Mouse (Mus musculus) cerebellum, postnatal 25 days (tissue): ENCODE results near the gene Wdtc1.

Experiments
- DNase-seq, 2 experiments: peaks; one replicate each; pipeline ENCODE4 v3.0.0; 2021; ENCODE audit warnings: mixed read lengths in 2 of 2

The Wdtc1 gene

DNA sequence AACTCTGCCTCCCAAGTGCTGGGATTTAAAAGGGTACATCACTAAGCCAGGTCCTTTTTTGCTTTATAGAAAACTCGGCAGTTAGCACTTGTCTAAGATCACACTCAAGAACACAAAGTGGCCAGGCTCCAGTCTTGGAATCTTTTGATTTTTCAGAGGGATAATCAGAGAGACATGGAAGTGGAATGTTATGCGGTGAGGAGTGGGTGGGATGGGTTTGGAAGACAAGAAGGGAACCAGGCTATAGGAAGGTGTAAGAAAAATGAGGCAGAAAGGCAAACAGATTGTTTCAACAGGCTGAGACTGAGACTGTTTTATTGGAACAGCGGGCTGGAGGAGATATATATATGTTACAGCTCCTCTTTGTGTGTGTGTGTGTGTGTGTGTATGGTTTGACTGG is 74.8 kb downstream of the Wdtc1 start:
- DNase-seq: no peak

DNA sequence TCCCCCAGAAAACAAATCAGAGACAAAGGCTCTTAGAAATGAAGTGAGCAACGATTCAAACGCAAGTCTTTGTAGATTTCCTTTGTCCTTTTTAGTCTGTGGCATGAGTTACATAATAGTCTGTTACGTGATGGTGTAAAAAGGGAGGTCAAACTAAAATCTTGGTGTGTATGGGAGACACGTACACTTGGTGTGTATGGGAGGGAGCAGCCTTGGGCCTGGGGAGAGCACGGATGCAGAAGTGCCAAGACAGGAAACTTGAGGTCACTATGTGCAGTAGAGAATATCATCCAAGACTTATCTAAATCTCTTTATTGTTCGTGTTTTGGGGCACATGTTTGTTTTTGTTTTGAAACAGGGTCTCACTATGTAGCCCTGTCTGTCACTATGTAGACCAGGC is 75.2 kb downstream of the Wdtc1 start:
- DNase-seq: peak in 1 of 2 experiments; percentile 18

DNA sequence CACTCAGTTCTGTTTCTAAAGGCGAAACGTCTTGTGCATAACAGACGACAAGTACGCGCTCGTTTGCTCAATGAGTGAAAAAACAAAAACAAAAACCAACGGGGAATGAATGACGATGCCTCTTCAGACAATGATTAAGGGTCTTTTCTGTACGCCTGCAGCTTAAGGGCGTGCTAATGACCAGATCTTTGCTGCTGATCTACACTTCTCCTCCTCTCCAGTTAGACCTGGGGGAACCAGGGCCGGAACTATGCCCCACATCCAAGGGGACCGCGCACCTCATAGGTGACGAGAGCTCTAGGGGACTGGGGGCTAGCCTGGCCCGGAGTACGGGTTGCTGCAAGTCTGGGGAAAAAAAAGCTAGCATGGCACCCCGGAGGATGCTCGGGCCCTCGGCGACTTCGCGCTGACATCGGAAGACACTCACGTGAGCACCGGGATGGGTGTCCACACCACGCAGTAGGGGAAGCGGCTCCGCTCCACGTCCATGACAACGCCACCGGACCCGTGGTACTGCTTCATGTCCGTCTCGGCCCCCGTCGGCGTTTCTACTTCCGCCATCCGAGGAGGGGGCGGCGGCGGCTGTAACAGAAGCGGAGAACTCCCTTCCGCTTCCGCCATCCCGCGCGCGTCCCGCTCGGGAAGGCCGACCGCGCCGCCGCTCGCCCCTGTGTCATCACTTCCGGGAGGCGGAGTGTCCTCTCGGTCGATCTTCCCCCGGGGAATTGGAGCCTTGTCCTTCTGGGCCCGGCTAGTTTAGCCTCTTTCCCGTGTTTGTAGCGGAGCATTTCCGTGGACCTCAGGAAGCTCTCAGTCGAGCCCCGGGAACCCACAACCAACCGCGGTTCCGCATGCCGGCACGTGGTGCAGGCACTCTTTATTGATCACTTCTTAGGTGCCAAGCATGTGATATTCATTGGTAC is 75.9 kb downstream of the Wdtc1 start, which contains the start of gene Tmem222:
Gene Tmem222, minus strand, starts transcription at position 689 of the 923 bp plus-strand sequence.
- peak; percentile 96 to 97 for DNase-seq

- no peak for DNase-seq
Observed at GRCm38 (mm10) chr4:133270929-133271328, 82.4 kb downstream of the Wdtc1 start.

- DNase-seq: no peak
Observed at GRCm38 (mm10) chr4:133269596-133269995, 83.7 kb downstream of the Wdtc1 start.

- DNase-seq: no peak
Observed at GRCm38 (mm10) chr4:133268931-133269330, 84.3 kb downstream of the Wdtc1 start.

GRCm38 (mm10) chr4:133266248-133266880 is 86.9 kb downstream of the Wdtc1 start:
- DNase-seq: no peak

DNA sequence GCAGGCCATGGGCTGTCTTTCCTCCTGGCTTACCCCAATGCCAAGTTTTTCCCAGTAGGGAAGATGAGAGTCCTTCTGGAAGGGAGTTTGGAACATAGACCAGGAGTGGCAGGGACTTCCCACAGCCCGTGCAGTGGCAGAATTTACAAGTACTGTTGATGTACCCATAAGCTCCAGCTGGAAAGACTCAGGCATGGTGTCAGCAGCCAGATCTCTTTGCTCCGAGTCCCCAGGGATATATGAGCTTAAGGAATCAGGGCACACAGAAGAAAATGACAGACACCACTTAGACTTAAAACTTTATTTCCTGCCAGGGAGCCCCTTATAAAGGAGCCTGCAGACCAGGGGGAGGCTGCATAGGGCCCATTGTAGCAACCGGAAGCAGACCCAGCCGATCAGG is 87.5 kb downstream of the Wdtc1 start:
- DNase-seq: no peak

- no peak for DNase-seq
Observed at GRCm38 (mm10) chr4:133265297-133265696, 88.0 kb downstream of the Wdtc1 start.

- DNase-seq: no peak
Observed at GRCm38 (mm10) chr4:133264559-133264958, 88.7 kb downstream of the Wdtc1 start.

- DNase-seq: no peak
Observed at GRCm38 (mm10) chr4:133263756-133264155, 89.5 kb downstream of the Wdtc1 start.

DNA sequence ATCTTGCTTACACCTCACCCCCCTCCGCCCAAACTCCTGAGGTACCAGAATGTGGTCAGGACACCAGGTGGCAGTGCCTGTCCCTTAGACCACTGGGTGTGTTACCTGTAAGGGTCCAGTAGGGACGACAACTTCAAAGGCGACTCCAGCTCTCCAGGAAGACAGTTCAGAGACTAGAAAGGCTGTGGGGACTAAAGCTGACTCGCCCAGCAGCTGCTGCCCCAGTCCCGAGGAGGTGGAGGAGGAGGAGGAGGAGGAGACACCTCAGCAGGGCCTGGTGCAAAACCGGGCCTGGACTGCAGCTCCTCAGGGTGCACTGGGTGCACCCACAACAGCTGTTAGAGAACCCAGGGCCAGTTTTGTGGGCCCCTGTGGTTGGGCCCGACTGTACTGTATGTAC is 90.4 kb downstream of the Wdtc1 start, which contains the start of gene Sytl1:
Gene Sytl1, minus strand, starts transcription at position 232 of the 400 bp plus-strand sequence.
- DNase-seq: no peak

GRCm38 (mm10) chr4:133262375-133262765 is 90.9 kb downstream of the Wdtc1 start:
- no peak for DNase-seq

DNA sequence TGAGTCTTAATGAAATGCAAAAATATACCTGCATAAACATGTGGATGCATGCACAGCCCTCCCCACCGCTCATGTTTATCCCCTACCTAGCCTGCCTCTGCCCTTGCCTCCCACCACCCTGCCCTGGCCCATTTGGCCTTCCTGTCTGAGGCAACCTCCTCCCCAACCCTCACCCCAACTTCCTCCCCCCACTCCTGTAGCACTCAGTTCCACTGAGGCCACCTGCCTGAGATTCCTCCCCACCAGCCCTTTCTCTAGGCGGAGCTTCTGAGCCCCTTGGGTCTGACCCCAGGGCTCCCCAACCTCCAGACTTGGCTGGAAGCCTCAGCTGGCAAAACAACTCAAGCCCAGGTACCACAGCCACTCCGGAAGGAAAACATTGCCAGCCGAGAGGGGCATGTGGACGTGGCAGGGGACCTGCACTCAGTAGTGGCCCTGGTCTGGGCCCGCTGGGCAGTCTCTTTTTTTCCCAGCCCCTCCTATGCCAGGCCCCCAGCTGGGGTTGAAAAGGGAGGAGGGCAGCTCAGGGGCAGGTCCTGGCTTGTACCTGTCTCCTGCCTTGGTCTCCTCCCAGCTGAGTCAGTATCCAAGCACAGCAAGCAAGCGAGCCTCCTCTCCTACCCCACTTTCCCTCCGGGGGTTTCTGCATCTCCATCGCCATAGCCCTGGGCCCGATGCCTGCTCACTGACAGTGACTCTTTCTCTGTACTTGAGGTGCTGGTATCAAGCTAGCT is 91.5 kb downstream of the Wdtc1 start:
- no peak for DNase-seq

DNA sequence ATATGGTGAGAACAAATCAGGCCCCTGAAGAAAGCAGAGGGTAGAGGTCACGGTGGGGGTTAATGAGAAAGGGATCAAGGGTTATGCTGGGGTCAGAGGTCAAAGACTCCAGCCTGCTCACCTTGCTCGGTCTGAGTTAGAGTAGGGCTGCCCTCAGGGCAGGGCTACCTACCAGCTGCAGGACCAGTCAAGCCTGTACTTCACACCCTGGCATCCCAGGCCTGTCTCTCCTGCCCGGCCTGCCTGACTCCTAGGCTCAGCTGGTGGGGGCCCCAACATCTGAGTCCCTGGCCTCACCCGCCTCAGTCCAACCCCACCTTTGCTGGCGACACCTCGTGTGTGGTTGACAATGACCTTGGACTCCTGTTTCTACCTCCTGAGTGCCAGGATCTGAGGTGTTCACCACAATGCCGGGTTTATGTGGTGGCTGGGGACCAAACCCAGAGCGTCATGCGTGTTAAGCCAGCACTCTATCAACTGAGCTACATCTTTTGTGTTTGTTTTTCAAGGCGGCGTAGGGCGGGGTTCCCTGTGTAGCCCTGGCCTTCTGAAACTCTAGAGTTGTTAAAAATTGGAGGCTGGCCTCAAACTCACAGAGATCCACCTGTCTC is 95.4 kb downstream of the Wdtc1 start:
- no peak for DNase-seq

GRCm38 (mm10) chr4:133257230-133257629 is 96.1 kb downstream of the Wdtc1 start:
- no peak for DNase-seq

GRCm38 (mm10) chr4:133256820-133257219 is 96.5 kb downstream of the Wdtc1 start:
- peak in 1 of 2 experiments; percentile 40 for DNase-seq

- DNase-seq: no peak
Observed at GRCm38 (mm10) chr4:133255392-133255791, 97.9 kb downstream of the Wdtc1 start.

DNA sequence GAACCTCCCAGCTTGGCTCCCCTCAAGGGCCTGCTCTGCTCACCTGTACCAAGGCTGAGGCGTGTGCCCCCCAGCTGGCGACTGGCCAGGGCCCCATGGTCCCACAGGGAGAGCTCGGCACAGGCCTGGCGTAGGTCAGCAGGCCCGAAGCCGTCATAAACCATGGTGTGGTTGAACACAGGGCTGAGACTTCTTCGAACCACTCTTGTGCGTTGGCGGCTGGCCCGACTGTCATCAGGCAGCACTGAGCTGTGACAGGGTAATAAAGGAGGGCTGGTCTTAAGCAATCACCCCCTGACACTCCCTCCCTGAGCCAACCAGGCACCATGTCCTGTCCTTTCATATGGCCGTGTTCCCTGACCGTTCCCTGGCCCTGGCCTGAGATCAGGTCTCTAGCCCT is 99.9 kb downstream of the Wdtc1 start:
- DNase-seq: no peak

GRCm38 (mm10) chr4:133252089-133252488 is 101.2 kb downstream of the Wdtc1 start:
- no peak for DNase-seq

DNA sequence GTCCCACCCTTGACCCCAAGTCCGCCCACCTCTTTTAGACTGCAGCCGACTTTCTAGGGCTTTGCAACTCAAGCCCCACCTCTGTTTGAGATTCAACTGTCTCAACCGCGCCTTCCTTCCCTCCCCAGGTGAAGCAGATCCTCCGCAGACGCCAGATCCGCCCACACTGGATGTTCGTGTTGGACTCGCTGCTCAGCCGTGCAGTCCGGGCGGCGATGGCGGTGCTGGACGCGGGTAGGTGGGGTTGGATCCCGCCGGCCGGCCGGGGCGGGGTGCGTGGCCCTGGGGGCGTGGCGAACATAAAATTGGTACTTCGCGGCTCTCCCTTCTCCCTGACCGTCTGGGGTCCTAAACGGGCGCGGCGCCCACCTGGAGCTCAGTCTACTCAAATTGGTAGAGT is 102.1 kb downstream of the Wdtc1 start:
- DNase-seq: peak; percentile 38 to 53

GRCm38 (mm10) chr4:133250609-133251008 is 102.7 kb downstream of the Wdtc1 start:
- DNase-seq: peak; percentile 96
